Mouse (Mus musculus): ENCODE results near the gene Lrrtm1. TPM values are rescaled to one million over a fixed set of nuclear protein-coding genes. Genes with fewer than 3 reads are reported as not detected.

Lrrtm1 gene
- polyA plus RNA-seq, 1 experiment: not detected

DNA sequence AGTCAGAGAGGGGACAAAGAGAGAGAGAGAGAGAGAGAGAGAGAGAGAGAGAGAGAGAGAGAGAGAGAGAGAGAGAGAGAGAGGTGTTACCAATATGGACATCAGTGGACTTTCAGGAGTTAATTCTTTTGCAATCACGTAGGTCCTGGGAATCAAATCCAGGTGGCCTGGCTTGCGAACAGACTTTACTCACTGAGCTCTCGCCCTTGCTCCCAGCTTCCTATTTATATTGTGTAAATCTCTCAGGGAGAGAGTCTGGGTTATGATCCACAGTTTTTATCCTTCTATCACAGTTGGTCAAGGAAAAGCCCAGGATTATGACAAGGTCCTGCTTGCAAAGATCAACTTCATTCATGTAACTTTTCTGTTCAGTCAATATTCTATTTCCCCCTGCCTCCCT is 22.7 kb downstream of the Lrrtm1 start:
- no peak for TF ChIP-seq GATA1 (IDR thresholded peaks at IDR 0.05; ENCODE audit: low read length)

DNA sequence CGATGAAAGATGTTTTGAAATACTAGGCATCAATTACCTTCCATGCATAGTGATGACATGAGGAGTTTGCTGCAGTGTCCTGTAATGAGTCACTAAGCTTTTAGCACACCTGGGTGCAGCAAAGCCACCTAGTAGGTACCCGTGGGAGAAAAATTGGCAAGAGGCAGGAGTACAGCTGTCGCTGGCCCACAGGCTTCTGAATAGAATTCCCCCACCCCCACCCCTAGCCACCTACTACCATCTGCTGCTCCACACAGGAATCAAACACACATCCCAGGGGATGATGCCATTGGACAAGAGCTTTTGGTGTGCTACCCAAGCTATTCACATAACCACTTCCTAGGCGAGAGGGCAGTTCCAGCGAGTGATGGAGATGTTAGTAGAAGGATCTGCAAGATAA is 36.3 kb downstream of the Lrrtm1 start:
- no peak for TF ChIP-seq GATA1 (IDR thresholded peaks at IDR 0.05; ENCODE audit: low read length)

DNA sequence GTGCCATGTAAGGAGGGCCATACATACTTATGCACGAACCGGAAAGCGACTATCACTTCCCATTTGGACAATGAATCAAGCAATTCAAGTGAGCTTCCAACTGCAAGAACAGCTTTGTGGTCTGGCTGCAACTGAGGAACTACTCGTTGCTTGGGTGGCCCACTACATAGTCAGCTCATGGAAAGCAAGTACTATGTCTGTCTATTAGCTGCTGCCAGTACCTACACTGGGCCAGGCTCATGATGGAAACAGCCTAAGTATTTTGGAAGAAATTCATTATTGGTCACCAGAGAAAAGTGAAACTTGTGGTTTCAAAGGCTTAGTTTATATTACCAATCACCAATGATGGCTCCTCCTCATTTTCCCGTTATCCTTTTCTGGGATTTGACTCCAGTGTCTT is 43.8 kb downstream of the Lrrtm1 start:
- TF ChIP-seq GATA1 (IDR thresholded peaks at IDR 0.05; ENCODE audit: low read length): no peak

DNA sequence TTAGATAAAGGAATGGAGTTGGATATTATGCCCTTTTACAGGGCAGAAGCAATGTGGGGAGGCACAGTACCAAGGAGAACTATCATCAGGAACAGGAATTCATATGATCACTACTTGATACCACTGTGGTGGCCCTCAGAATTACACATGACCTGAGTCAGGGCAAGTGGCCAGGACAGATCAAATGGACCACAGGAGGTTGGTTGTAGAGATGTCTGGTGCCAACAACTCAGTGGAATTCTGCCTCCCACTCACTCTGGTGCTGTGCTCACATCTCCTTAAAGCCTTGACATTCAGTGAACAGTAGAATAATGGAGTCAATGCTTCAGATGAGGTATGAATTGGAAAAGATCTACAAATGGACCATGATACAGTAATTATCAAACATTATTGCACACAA is 45.9 kb downstream of the Lrrtm1 start:
- no peak for TF ChIP-seq GATA1 (IDR thresholded peaks at IDR 0.05; ENCODE audit: low read length)

DNA sequence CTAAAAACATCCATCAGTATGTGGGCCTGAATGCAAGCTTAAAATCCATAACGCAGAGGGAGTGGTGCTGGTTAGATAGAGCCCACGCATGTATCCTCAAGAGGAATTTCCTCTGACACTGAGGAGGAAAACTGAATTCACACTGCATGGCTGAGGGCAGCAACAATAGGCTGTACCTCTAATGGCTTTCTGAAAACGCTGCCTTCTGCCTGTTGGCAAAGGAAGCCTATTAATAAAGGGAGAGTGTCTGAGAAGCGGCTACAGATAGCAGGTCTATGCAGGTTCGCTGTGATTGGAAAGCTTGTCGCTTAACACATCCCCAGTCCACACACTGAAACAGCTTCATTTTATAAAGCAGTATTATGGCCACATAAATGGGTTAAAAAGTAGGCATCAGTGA is 48.9 kb downstream of the Lrrtm1 start:
- no peak for TF ChIP-seq GATA1 (IDR thresholded peaks at IDR 0.05; ENCODE audit: low read length)

DNA sequence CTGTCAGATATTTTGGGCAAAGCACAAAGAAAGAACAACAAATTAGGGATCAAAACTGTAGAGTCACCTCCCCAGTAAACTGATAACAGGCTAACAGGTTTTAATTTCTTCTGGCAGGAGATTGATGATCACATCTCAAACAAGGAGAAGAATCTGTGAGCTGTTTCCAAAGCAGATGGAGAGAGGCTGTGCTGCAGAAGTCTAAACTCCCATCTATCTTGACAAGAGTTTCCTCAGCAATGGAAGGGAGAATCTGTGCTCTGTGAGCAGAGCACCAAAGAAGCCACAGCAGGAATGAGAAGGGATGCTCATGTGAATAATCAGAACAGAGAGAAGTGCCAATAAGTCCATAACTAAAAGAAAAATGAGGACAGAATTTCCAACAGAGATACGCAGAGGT is 58.8 kb downstream of the Lrrtm1 start:
- TF ChIP-seq GATA1 (IDR thresholded peaks at IDR 0.05; ENCODE audit: low read length): no peak

DNA sequence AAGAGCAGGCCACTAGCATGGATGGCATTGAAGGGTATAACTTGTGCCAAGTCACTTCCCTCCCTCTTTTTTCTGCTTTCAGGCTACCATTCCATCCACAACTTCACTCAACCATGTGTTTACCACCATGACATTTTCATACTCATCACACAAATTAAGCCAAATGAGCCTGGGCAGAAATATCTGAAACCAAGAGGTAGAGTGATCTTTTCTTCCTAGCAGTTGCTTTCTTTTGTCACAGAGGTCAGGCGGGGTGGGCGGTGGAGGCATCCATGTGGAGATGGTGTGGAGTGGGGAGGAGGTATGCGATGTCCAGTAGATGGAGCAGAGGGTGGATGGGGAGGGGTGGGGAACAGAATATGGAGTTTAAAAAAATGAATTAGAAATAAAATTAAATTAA is 64.3 kb downstream of the Lrrtm1 start:
- TF ChIP-seq GATA1 (IDR thresholded peaks at IDR 0.05; ENCODE audit: low read length): no peak

Measured in G1E-ER4 (cell line).